Mouse (Mus musculus) NIH3T3 (cell line): ENCODE measurements around the gene Txlnb.
"Not testable (repeated sequence)": the region's sequence is repeated elsewhere in the genome, so short reads cannot be mapped to it uniquely, and the experiment has no call there.

Experiments used
- DNase-seq: peaks from one replicate; pipeline ENCODE4 v3.0.0-alpha.2; 2012; ENCODE audit warnings: low read depth

Gene Txlnb

DNA sequence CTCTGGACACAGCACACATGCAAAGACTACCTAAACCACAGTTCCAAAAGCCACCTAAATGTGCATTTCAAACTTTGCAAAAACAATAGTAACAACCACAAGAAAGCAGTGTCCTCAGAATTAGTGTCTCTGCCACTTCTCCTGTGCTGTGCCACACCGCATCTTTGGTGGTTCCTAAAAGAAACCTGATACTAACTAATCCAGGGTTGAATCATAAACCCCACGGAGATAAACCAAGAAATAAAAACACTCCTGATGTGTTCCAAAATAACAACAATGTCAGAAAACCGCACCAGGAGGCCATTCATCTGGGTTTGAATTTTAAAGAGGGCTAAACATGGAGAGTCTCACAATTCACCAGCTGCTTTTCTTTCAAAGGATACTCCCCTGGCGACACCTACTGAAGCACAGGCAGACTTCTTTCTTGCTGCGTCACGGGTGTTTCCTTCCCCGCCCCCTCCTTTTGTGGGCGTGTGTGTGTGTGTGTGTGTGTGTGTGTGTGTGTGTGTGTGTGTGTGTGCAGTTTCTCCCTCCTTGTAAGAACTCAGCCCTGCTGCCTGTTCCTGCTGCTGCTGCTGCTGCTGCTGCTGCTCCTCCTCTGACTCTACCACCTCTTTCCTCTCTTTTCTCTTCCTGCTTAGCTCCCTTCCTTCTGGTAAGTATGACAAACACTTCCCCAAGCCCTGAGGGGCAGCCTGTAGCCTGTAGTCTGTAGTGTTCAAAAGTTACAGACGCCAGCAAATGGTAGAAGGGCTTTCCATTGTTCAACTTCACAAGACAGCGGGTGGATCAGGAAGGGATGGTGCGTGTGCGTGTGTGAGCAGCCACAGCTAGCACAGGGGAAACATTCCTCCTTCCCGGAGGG lies at the start of gene Txlnb:
TSS of gene Txlnb (plus strand) at position 460 of the 865 bp plus-strand sequence.
- peak; percentile 82 for DNase-seq

DNA sequence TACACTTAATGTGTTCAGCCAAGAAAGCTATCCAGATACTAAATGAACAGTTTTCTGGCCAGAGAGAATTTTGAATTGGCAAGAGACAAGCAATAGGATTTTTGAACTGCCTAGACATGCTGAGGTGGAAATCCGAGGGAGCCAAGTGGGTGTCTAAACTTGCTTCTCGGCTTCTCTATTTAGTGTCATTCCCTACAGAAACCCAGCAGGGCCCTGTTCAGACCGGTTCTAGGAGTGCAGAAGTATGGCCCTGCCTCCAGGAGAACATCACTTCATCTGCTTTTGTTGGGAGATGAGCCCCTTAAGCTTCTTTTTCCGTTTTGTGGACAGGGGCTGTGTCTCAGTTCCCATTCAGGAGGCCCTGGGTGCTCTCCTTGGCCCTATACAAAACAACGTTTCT lies 43.5 kb upstream of the Txlnb start:
- DNase-seq = no peak

DNA sequence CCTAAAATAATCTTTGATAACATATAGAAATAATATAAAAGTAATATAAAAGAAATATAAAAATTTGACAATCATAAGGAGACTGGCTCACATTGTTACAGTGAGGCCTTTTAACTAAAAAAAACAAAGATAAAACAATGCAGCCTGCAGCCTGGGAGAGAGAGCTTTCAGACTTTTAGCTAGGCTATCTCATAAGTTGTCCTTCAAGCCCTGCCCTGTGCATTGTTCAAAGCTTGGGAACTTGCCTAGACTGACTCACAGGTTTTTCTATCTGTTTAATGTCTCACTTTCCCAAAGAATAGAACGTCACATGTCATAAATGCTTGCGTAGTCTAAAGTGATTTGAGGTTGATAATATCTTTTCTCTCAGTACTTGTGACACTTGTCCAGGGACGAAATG lies 36.3 kb upstream of the Txlnb start:
- DNase-seq = peak; percentile 4

DNA sequence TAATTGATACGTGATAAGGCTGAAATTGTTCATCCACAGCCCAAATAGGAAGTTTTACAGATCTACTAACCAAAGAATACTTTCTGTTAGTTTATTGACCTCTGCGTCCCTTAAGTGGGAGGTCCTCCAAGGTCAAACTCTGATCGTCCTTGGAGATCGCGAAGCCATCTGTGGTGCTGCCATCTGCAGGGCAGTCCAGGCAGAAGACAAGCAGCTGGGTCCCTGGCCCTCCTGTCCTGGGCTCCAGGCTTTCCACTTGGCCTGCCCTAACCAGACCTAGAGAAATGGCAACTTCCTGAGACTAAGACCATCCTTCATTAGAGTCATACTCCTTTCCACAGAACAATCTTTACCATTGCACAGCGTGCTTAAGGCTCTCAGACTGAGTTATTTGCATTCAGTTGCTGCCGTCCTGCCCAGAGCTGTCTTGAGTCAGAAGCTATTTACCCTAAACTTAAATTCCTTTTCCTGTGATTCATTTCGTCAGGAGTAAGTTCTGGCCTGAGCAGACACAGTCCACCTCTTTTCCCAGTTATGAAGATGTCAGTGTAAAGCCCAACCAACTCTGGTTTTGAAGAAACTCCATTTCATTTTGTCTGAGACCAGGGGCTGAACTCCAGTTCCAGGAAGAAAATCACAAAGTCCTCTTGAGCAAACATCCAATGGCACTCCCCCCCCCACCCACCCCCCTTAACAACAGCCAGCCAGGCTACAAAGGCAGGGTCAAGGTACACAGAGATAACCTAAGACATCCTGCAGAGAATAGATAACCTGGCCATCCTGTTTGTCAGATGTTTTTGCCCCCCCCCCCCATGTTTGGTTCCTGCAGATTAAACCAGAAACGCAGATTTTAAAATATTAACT lies 35.0 kb upstream of the Txlnb start:
- peak; percentile 76 for DNase-seq

DNA sequence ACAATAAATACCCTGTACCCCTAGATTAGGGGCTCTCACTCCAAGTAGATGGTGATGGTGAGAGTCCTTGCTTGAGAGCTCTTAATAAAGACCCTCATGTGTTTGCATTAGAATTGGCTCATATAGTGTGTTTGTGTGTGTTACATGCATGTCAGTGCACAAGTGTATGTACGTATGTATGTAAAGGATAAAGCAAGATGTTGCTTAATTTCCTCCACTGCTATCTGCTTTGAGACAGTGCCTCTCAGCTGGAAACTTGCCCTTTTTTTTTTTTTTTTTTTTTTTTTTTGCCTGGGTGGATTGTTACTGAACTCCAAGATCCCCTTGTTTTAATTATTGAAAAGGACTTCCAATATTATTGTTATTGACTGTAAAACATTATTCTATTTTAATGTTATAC lies 34.4 kb upstream of the Txlnb start:
- no peak for DNase-seq

DNA sequence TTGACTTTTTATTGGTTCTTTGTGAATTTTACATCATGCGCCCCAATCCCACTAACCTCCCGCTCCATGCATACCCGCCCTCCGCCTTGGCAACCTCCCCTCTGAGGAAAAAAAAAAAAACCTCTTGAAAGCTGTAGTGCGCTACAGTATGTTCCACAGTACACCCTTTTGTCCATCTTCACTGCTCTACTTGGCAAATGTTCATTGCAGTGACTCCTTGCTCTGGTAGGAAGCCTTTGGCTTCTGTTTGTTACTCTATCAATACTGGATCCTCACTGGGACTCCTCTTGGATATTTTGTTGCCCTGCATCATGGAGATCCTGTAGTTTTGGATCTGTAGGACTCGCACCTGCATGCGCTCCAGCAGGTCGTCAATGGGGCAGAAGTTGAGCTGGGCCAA lies 33.1 kb upstream of the Txlnb start:
- DNase-seq = peak; percentile 58

DNA sequence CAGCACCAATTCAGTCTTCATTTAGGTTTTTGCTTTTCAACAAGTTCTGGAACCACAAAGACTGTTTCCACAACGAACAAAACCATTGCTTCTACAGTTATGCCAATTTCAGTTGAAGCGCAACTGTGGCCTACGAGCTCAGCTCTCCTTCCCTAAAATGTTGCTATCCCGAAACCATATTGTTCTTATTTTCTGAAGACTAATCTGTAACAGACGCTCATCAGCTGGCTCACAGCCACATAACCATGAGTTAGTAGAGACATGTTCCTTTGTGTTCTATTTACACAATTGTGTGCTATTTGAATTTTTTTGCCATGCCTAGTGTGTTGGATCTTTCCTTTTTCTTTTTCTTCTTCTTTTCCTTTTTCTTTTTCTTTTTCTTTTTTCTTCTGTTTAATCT lies 26.2 kb upstream of the Txlnb start:
- DNase-seq = peak; percentile 88

DNA sequence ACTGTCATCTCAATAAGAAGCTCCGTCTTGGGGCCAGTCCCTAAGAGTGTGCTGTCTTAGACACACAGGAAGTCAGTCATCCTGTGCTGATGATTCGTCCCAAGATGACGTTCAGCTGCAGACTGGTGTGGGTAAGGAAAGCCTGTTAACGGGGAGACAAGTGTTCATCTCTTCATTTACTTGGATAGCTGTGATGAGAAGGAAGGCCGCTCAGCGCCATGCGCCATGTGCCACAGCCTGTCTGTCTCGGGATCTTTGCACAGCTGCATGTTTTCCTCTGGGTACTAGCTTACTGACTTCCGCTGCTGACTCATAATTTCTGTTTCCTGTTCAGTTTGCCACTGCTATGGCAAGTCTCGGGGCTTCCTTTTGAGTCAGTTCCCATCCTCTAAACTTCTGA lies 23.7 kb upstream of the Txlnb start:
- no peak for DNase-seq

DNA sequence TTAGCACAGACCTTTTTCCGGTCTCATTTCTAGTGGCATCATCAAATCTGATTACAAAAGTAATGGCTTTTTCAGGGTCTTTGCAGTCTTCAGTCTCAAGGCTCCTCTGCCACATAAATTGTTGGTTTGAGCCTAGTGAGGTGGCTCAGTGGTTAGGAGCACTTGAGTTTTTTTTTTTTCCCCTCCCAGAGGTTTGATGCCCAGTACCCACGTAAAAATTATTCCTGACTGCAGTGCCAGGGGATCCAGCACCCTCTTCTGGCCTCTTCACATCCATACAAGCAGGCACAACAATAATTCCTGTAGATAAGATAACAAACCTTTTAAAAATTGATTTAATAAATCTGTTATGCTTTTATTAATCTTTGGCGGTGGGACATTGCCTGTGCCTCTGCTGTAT lies 21.7 kb upstream of the Txlnb start:
- no peak for DNase-seq

DNA sequence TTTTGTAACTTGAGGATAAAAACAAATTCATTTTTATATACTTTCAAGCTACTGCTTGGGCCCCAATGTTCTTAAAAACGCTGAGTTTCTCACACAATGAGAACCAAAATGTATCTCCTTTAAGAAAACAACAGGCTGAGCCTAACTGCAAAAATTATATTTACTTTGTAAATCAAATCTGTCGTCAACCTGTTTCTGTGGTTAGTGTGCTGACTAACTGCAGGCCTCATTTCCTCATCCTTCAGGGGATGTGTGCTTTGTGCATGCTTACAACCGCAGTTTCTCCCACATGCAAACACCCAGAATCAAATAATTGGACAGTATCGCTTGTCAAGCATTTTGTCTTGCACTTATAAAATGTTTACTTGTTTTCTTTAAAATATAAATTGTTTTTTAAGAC lies 20.9 kb upstream of the Txlnb start:
- DNase-seq = peak; percentile 70

DNA sequence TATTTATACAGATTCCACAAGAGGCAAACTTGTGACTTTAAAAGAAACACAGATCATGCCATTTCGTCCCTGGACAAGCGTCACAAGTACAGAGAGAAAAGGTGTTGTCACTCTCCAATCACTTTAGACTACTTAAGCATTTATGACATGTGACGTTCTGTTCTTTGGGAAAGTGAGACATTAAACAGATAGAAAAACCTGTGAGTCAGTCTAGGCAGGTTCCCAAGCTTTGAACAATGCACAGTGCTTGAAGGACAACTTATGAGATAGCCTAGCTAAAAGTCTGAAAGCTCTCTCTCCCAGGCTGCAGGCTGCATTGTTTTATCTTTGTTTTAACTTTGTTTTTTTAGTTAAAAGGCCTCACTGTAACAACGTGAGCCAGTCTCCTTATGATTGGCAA lies 19.3 kb upstream of the Txlnb start:
- not testable (repeated sequence) for DNase-seq

DNA sequence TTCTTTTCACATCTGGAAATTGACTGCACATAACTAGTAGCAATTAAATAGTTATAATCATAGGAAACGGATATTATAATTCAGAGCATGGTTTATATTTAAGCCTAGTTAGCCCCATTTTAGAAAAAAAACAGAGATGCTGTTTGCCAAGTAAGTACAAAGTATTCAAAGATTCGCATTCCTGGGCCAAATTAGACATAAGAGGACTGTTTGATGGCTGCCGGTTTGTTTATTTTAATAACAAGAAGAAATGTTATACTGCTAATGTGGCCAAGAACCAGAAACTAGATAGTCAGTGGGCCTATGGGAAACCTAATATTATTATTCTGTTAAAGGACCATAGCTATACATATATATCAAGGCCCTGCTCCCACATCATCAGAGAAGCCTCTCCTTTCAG lies 9.3 kb upstream of the Txlnb start:
- DNase-seq = no peak

DNA sequence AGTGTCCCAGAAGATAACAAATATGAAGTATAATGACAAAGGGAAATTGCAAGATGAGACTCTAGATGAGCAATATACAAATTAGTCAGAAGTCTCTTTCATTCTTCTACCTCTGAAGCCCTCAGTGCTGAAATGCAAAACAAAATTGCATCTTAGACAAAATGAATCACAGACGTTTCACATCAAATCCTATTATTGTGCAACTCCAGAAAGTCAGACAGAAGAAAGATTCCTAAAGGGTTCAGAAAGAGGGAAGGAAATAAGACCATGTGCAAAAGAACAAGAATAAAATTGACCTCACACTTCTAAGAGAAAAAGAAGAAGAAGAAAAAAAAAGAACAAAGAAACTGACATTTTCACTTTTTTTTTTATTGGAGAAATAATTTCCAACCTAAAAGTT lies 8.1 kb upstream of the Txlnb start:
- DNase-seq = no peak

DNA sequence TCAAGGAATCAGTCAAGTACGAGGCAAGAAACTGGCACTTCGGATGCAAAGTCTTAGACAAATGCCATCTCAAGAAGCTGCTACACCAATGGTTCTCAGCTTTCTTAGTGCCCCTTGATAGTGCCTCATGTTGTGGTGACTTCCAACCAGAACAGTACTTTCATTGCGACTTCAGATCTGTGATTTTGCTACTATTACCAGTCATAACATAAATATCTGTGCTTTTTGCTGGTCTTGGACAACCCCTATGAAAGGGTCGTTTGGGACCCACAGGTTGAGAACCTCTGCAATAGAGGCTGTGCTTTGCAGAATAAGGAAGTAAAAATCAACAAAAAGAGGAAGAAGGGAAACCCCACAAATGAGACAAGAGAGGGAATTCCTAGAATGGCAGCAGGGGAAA lies 7.7 kb upstream of the Txlnb start:
- no peak for DNase-seq

DNA sequence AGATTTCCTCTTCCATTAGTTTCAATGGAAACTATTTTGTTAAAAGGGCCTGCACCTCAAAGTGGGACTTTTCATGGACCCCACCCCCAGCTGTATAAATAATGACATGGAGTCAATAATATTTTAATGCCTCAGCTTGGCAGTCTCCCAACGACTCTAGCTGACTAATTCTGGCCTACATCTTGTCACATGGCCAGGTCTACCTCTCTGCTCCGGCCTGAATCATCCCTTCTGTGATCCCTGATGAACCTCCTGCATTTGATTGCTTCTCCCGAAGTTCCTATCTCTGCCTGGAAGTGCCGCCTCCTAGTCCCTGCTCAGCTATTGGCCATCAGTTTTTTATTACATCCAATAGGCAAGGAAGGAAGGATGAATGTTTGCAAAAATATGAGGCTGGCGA lies 2.1 kb upstream of the Txlnb start:
- no peak for DNase-seq

DNA sequence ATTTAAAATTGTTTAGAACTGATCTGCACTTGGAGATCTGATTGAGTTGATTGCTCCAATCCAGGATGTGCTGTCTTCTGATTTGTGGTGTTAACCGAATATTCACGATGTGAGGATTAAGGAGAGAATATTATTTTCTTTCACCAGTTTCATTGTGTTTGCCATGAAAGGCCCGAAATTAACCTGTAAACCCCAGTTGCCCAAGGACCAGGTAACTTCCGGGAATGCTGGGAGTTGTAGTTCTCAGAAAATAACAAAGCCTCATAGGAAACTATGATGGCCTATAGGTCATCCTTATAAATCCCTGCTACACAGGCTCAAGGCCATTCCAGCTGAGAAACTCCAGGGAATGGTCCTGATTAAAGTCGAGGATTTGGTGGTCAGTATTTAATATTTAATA lies 1.6 kb upstream of the Txlnb start:
- no peak for DNase-seq

DNA sequence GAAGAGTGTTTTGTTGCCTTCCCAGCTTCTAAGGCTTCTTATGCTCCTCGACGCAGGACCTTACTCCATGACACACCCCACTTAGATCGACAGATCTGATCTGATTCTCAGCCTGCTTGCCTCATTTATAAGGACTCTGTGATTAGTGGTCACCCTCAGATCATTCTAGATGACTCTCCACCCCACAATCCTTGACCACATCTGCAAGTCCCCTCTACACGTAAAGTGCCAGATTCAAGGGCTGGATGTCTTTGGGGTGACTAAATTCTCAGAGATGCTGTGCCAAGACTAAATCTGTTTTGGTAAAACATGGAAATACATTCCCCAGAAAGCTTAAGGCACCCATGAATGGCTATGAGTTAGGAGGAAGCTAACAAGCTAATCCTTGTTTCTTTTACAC lies 799 bp upstream of the Txlnb start:
- peak; percentile 31 for DNase-seq

DNA sequence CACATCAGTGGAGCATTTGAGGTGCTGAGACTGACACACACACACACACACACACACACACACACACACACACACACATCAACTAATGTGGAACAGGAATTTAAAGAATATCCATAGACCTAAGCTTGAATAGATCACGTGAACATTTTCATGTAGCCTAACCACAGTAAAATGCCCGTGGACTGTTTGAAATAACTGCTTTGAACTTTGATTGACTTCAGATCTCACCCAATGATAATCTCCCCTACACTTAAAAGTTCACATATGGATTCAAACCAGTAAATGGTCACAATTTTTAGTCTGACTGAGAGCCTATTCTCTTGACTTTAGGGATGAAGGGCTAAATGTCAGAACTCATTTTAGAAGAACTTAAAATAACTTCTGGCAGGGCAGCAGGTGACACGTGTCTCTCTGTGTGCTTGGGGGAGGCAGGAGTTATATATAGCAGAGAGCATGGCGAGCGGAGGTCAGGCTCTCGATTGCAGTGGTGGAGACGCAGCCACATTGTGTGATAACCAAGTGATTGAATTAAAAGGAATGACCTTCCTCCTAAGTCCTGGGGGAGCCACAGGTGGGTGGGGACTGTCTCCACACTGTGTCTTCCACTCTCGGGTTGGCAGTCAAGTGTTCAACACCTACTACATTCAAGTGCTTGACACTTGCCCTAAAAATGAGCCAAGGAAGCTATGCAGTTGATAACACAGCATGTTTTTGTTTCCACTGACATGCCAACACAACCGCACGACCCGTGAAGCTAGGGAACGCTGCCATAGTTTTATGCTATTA lies 1.0 kb downstream of the Txlnb start:
- no peak for DNase-seq

DNA sequence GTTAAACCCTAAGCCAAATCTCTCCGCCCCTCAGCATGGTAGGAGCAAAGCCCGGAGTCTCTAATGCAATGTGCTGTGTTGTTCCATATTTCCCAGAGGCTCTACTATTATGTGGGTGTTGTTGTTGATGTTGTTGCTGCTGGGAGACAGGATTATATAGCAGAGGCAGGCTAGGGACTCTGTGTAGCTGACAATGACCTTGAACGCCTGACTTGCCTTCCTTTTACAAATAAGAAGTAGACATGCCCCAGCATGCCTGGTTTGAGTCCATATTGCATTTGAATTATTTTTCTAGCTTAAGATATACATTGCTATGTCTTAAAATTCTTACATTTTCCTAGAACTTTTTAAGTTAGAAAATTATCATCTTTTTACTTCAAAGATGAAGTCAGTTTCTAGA lies 1.7 kb downstream of the Txlnb start:
- no peak for DNase-seq

DNA sequence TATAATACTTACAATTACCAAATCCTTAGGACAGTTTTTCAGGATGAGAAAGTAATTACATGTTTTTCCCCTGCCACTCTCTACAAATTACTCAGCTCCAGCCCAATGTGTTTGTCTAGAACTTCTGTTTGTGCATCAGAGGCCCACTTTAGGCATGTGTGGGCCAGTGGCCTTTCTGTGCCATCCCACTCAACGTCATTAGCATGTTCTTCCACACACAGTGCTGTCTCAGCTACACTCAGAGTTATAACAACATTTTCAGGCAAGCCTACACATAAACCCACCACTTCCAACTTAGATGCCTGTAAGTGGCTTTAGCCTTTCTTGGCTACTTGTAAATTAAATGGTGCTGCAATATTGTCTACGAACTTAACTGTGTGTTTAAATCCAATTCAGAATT lies 5.8 kb downstream of the Txlnb start:
- DNase-seq = no peak

DNA sequence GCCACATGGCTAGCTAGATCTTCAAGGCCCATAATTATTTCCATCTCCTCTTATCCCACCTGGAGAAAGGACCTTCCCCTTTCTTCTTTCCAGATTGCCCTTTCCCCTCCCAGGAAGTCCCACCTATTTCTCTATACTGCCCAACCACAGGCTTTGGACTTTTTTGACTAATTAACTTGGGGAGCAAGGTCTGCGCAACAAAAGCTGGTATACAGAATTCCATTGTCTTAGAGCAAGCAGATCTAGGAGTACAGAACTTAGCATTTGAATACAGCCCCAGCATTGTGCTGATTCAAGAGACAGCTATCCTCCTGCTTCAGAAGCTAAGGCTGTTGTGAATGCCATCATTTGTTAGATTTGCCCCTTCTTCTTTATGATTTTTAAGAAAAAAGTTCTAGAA lies 12.5 kb downstream of the Txlnb start:
- DNase-seq = no peak

DNA sequence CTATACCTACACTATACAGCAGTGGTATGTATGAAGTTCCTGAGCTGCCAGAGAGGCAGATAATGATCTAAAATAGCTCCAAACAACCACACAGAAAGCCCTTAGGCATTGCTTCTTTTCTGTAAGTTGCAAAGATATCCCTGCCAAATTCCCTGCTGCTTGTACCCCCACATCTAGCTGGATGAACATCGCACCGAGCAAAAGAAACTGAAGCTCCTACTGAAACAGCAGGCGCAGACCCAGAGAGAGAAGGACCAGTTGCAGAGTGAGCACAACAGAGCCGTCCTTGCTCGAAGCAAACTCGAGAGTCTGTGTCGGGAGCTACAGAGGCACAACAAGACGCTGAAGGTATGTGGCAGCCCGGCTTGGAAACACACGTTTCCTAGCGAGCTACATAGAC lies 19.0 kb downstream of the Txlnb start:
- DNase-seq = no peak

DNA sequence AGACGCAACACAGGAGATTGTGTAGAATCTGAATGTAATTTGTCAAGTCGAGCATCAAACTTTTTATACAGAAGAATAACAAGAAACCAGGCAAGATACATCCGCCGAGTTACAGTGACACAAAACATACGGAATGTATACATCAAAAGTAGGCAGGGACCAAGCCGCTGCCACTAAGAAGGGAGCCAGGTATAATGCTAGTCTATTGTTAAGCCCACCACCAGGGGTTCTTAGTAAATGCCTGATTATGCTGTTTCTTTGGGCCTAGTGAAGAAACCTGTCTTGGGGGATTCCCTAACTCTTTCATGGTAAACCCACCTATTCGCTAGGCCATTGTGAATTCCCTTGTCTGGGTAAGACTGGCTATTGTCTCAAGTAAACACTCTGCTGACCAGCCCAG lies 24.4 kb downstream of the Txlnb start:
- DNase-seq = not testable (repeated sequence)
